Mouse (Mus musculus) midbrain, embryonic 11.5 days (tissue): ENCODE results near the gene Klf12. TPM values are rescaled to one million over a fixed set of nuclear protein-coding genes. Genes with fewer than 3 reads are reported as not detected.

Experiments used
- ATAC-seq: fragments of 200-750 bp; cut with Nextera tagmentation; 2 replicates; pipeline ENCODE4 v1.8.0; 2017; ENCODE audit warnings: moderate TSS enrichment, moderate library complexity; ENCODE audit not compliant: low FRiP score
- DNase-seq: peaks from one replicate; pipeline ENCODE4 v3.0.0; 2015; ENCODE audit warnings: low spot score; ENCODE audit errors: missing footprints
- H3K27ac ChIP-seq: fragments of 300-500 bp; sonication (generic); 2 replicates; pipeline ENCODE4 v1.5.1; 2014; ENCODE audit warnings: low read depth, low read length
- H3K27me3 ChIP-seq: fragments of 300-500 bp; sonication (generic); 2 replicates; pipeline ENCODE4 v1.6.1; 2014; ENCODE audit warnings: mild to moderate bottlenecking, low read length, moderate library complexity, mixed read lengths; ENCODE audit not compliant: control insufficient read depth, insufficient read depth
- H3K36me3 ChIP-seq: fragments of 300-500 bp; sonication (generic); 2 replicates; pipeline ENCODE4 v1.6.1; 2014; ENCODE audit warnings: mild to moderate bottlenecking, low read length, moderate library complexity, mixed read lengths; ENCODE audit not compliant: control insufficient read depth, insufficient read depth
- H3K4me1 ChIP-seq: fragments of 300-500 bp; sonication (generic); 2 replicates; pipeline ENCODE4 v1.6.1; 2014; ENCODE audit warnings: low read length; ENCODE audit not compliant: control insufficient read depth, insufficient read depth
- H3K4me2 ChIP-seq: fragments of 300-500 bp; sonication (generic); 2 replicates; pipeline ENCODE4 v1.6.1; 2014; ENCODE audit warnings: mild to moderate bottlenecking, moderate library complexity
- H3K4me3 ChIP-seq: fragments of 300-500 bp; sonication (generic); 2 replicates; pipeline ENCODE4 v1.5.1; 2014; ENCODE audit warnings: low read depth, low read length
- H3K9ac ChIP-seq: fragments of 300-500 bp; sonication (generic); 2 replicates; pipeline ENCODE4 v1.6.1; 2014; ENCODE audit warnings: low read length
- H3K9me3 ChIP-seq: fragments of 300-500 bp; sonication (generic); 2 replicates; pipeline ENCODE4 v1.6.1; 2016; ENCODE audit warnings: low read length; ENCODE audit not compliant: control insufficient read depth
- WGBS: fragments of 180-500 bp; shearing (Covaris S2); extraction: QIAGEN DNeasy Blood & Tissue Kit; methylation state at CpG from one replicate; pipeline ENCODE4 v1.1.7; 2014; 5-methylcytosine and 5-hydroxymethylcytosine counted together
- polyA plus RNA-seq: library from polyadenylated mRNA; unstranded; fragments of >200 nt; fragmentation: Nextera tagmentation; extraction: Ambion mirVana; gene quantifications from 2 replicates; pipeline ENCODE4 v1.2.1, GENCODE M21; 2014

Klf12 gene
- polyA plus RNA-seq, 1 experiment from 2014 or later, result 27.7 TPM

GRCm38 (mm10) chr14:100062516-100062915 lies 222.0 kb downstream of the Klf12 start:
- Histone ChIP-seq H3K4me1 (no peaks in the 10 kb centered on the region), H3K9ac (no peak overlapping the region), H3K4me2 (no peak overlapping the region), H3K27me3 (no peaks in the 10 kb centered on the region), H3K27ac (no peak overlapping the region), H3K4me3 (no peak overlapping the region), H3K36me3 (no peaks in the 10 kb centered on the region), H3K9me3 (no peaks in the 10 kb centered on the region)
- WGBS, result 96% methylated on average over 1 of the region's 1 CpGs
- ATAC-seq (no peak), DNase-seq (peak; percentile 57)

- ATAC-seq, result no peak
- WGBS, result 79% methylated on average over 2 of the region's 2 CpGs
- Histone ChIP-seq H3K4me3 (no peak overlapping the region), H3K36me3 (no peaks in the 10 kb centered on the region), H3K4me1 (no peaks in the 10 kb centered on the region), H3K4me2 (no peak overlapping the region), H3K27me3 (no peaks in the 10 kb centered on the region), H3K27ac (no peak overlapping the region), H3K9ac (no peak overlapping the region), H3K9me3 (no peaks in the 10 kb centered on the region)
- DNase-seq, result no peak
These were observed 230.3 kb downstream of the Klf12 start for GRCm38 (mm10) chr14:100054150-100054549.

GRCm38 (mm10) chr14:100053456-100053855 lies 231.0 kb downstream of the Klf12 start:
- no peak overlapping the region for H3K27ac ChIP-seq
- H3K9me3 ChIP-seq, result no peaks in the 10 kb centered on the region
- no peaks in the 10 kb centered on the region for H3K36me3 ChIP-seq
- 91% methylated on average over 4 of the region's 4 CpGs for WGBS
- no peak for DNase-seq
- no peaks in the 10 kb centered on the region for H3K4me1 ChIP-seq
- ATAC-seq, result no peak
- no peak overlapping the region for H3K4me3 ChIP-seq
- no peak overlapping the region for H3K4me2 ChIP-seq
- no peaks in the 10 kb centered on the region for H3K27me3 ChIP-seq
- H3K9ac ChIP-seq, result no peak overlapping the region

- Histone ChIP-seq H3K4me3 (no peak overlapping the region), H3K4me1 (no peaks in the 10 kb centered on the region), H3K36me3 (no peaks in the 10 kb centered on the region), H3K9ac (no peak overlapping the region), H3K27me3 (no peaks in the 10 kb centered on the region), H3K4me2 (no peak overlapping the region), H3K27ac (no peak overlapping the region), H3K9me3 (no peaks in the 10 kb centered on the region)
- DNase-seq (no peak), ATAC-seq (no peak)
- WGBS, result 84% methylated on average over 2 of the region's 2 CpGs
These were observed 231.6 kb downstream of the Klf12 start for GRCm38 (mm10) chr14:100052876-100053275.

GRCm38 (mm10) chr14:100045431-100045830 lies 239.0 kb downstream of the Klf12 start:
- H3K4me2 ChIP-seq, result no peak overlapping the region
- no peak overlapping the region for H3K9ac ChIP-seq
- no peaks in the 10 kb centered on the region for H3K4me1 ChIP-seq
- H3K36me3 ChIP-seq, result no peaks in the 10 kb centered on the region
- no peak overlapping the region for H3K4me3 ChIP-seq
- H3K9me3 ChIP-seq, result no peaks in the 10 kb centered on the region
- no peak for ATAC-seq
- no peak overlapping the region for H3K27ac ChIP-seq
- DNase-seq, result no peak
- no peaks in the 10 kb centered on the region for H3K27me3 ChIP-seq

- H3K9ac ChIP-seq, result no peak overlapping the region
- H3K4me3 ChIP-seq, result no peak overlapping the region
- H3K4me1 ChIP-seq, result no peaks in the 10 kb centered on the region
- no peaks in the 10 kb centered on the region for H3K27me3 ChIP-seq
- WGBS, result 67% methylated on average over 6 of the region's 6 CpGs
- no peak overlapping the region for H3K27ac ChIP-seq
- 0 out of 2 replicates have a peak, but pooled peaks have one; percentile 46 for ATAC-seq
- no peak overlapping the region for H3K4me2 ChIP-seq
- DNase-seq, result no peak
- no peaks in the 10 kb centered on the region for H3K36me3 ChIP-seq
- H3K9me3 ChIP-seq, result no peaks in the 10 kb centered on the region
These were observed 242.7 kb downstream of the Klf12 start for GRCm38 (mm10) chr14:100041823-100042222.

- 92% methylated on average over 6 of the region's 6 CpGs for WGBS
- H3K9me3 ChIP-seq, result no peaks in the 10 kb centered on the region
- H3K27me3 ChIP-seq, result no peaks in the 10 kb centered on the region
- H3K36me3 ChIP-seq, result peaks cover 7% of the 10 kb centered on the region
- no peak overlapping the region for H3K4me3 ChIP-seq
- H3K27ac ChIP-seq, result no peak overlapping the region
- no peak for DNase-seq
- ATAC-seq, result no peak
- H3K4me2 ChIP-seq, result no peak overlapping the region
- no peaks in the 10 kb centered on the region for H3K4me1 ChIP-seq
- H3K9ac ChIP-seq, result no peak overlapping the region
These were observed 257.8 kb downstream of the Klf12 start for GRCm38 (mm10) chr14:100026671-100027070.

- H3K36me3 ChIP-seq, result peaks cover 4% of the 10 kb centered on the region
- no peak overlapping the region for H3K9ac ChIP-seq
- no peaks in the 10 kb centered on the region for H3K27me3 ChIP-seq
- H3K27ac ChIP-seq, result no peak overlapping the region
- no peak overlapping the region for H3K4me3 ChIP-seq
- no peak overlapping the region for H3K4me2 ChIP-seq
- H3K9me3 ChIP-seq, result no peaks in the 10 kb centered on the region
- ATAC-seq (no peak), DNase-seq (no peak)
- WGBS, result 87% methylated on average over 2 of the region's 2 CpGs
- no peaks in the 10 kb centered on the region for H3K4me1 ChIP-seq
These were observed 267.3 kb downstream of the Klf12 start for GRCm38 (mm10) chr14:100017219-100017618.

- Histone ChIP-seq H3K4me3 (no peak overlapping the region), H3K4me1 (no peaks in the 10 kb centered on the region), H3K27ac (no peak overlapping the region), H3K4me2 (no peak overlapping the region), H3K27me3 (no peaks in the 10 kb centered on the region), H3K36me3 (no peaks in the 10 kb centered on the region), H3K9ac (no peak overlapping the region), H3K9me3 (no peaks in the 10 kb centered on the region)
- ATAC-seq (no peak), DNase-seq (peak; percentile 83)
- WGBS, result 71% methylated on average over 5 of the region's 5 CpGs
These were observed 274.0 kb downstream of the Klf12 start for GRCm38 (mm10) chr14:100010525-100010924.
